8 mouse cellular contexts compared by ENCODE assay signal in genomic region chr9:122014241-122014667, GRCm38 (mm10). TPM values are rescaled to one million over a fixed set of nuclear protein-coding genes. Genes with fewer than 3 reads are reported as not detected.
DNase-seq lines count a peak whose midpoint lies in the region; ATAC-seq and TF ChIP-seq lines count a peak whose summit lies in the region.

No protein-coding gene starts in this region.

- H3K9ac ChIP-seq in MEL (ENCODE audit: control insufficient read depth, low read depth, low read length, poor library complexity, severe bottlenecking), result no peak overlapping the region
- H3K9ac ChIP-seq in embryonic facial prominence, embryonic 13.5 days, result no peak overlapping the region

- intact Hi-C loops in heart, postnatal 25 days (cut with DNase I), result no loop called here

- TF ChIP-seq RAD21 in MEL (IDR thresholded peaks at IDR 0.05; ENCODE audit: low read depth, low read length), result peak; percentile 11

- TF ChIP-seq CTCF in MEL (IDR thresholded peaks at IDR 0.05 in 2 of 3, conservative IDR thresholded peaks at IDR 0.05 in 1 of 3; ENCODE audit: control insufficient read depth in 1 of 3, insufficient read depth in 1 of 3, low read depth in 2 of 3, low read length in 3 of 3, poor library complexity in 1 of 3, severe bottlenecking in 1 of 3), result peak in 2 of 3 experiments; percentile 69 to 87

- H3K36me3 ChIP-seq in MEL (ENCODE audit: control insufficient read depth in 1 of 2, insufficient read depth in 2 of 2, low read length in 2 of 2), result no peaks in the 10 kb centered on the region
- no peaks in the 10 kb centered on the region for H3K36me3 ChIP-seq in embryonic facial prominence, embryonic 13.5 days

- TF ChIP-seq EP300 in MEL (IDR thresholded peaks at IDR 0.05; ENCODE audit: low read depth in 1 of 2, low read length in 2 of 2), result no peak

- H3K4me3 ChIP-seq in MEL (ENCODE audit: control insufficient read depth in 1 of 2, insufficient read depth in 1 of 2, low read depth in 2 of 2, low read length in 2 of 2), result no peak overlapping the region
- no peak overlapping the region for H3K4me3 ChIP-seq in embryonic facial prominence, embryonic 13.5 days

- H3K27me3 ChIP-seq in MEL (ENCODE audit: control insufficient read depth in 1 of 2, insufficient read depth in 2 of 2, low read length in 2 of 2), result no peaks in the 10 kb centered on the region
- 0 out of 2 replicates have a peak, but pooled peaks cover under 1% of the 10 kb centered on the region for H3K27me3 ChIP-seq in embryonic facial prominence, embryonic 13.5 days

- DNase-seq in MEL (ENCODE audit: low read depth, low spot score), result peak; percentile 58
- peak; percentile 54 to 70 for DNase-seq in adrenal gland, postnatal 4 days (ENCODE audit: low spot score in 2 of 2)
- peak; percentile 37 for DNase-seq in heart, postnatal 25 days (ENCODE audit: low spot score)
- peak; percentile 62 to 82 for DNase-seq in layer of hippocampus, adult 8-10 months (ENCODE audit: low spot score in 2 of 2)
- peak; percentile 70 for DNase-seq in lung, postnatal 25 days (ENCODE audit: low spot score)
- DNase-seq in right cerebral cortex, postnatal 14 days, result peak; percentile 86
- peak; percentile 68 to 75 for DNase-seq in urinary bladder, postnatal 36 days (ENCODE audit: low spot score in 2 of 2)

- no peaks in the 10 kb centered on the region for H3K4me1 ChIP-seq in MEL (ENCODE audit: control insufficient read depth in 1 of 2, insufficient read depth in 2 of 2, low read length in 2 of 2)
- H3K4me1 ChIP-seq in embryonic facial prominence, embryonic 13.5 days, result peaks cover 5% of the 10 kb centered on the region

- no peak overlapping the region for H3K27ac ChIP-seq in MEL (ENCODE audit: control insufficient read depth, low read depth, low read length)
- H3K27ac ChIP-seq in embryonic facial prominence, embryonic 13.5 days, result no peak overlapping the region

- no peaks in the 10 kb centered on the region for H3K79me2 ChIP-seq in MEL (ENCODE audit: control insufficient read depth, insufficient read depth, low read length, poor library complexity)

- no peaks in the 10 kb centered on the region for H3K9me3 ChIP-seq in MEL (replicated peaks; ENCODE audit: insufficient read depth, low read length)
- H3K9me3 ChIP-seq in embryonic facial prominence, embryonic 13.5 days, result no peaks in the 10 kb centered on the region

- no peak for TF ChIP-seq POLR2A in MEL (IDR thresholded peaks at IDR 0.05; ENCODE audit: control insufficient read depth in 1 of 2, insufficient read depth in 1 of 2, low read depth in 1 of 2, low read length in 2 of 2, poor library complexity in 1 of 2)

- 0 out of 2 replicates have a peak overlapping the region, but pooled peaks have one; percentile 5 for H3K4me2 ChIP-seq in embryonic facial prominence, embryonic 13.5 days

- WGBS in embryonic facial prominence, embryonic 13.5 days, result 11% methylated on average over 10 of the region's 10 CpGs

- no peak for ATAC-seq in embryonic facial prominence, embryonic 13.5 days (ENCODE audit: insufficient number of reproducible peaks, insufficient read depth, low FRiP score, low TSS enrichment, low read depth)

TF ChIP-seq in MEL, 35 proteins besides CTCF, POLR2A, EP300 and RAD21:
- TF ChIP-seq CHD1 (IDR thresholded peaks at IDR 0.05; ENCODE audit: low read depth, low read length), result no peak
- TF ChIP-seq SMC3 (IDR thresholded peaks at IDR 0.05; ENCODE audit: low read depth, low read length), result peak; percentile 39

RNA-seq across cellular contexts. Expression of gene Pomgnt2, which starts 17.3 kb away (rescaled TPM):
- total RNA-seq in MEL (2012; rRNA removed), result not detected in 2 replicates
- not detected for polyA plus RNA-seq in MEL (2012; ENCODE audit: insufficient read depth in 1 of 2, insufficient read length in 2 of 2, low read depth in 1 of 2, low replicate concordance in 2 of 2, missing spikeins in 1 of 2)
- total RNA-seq in adrenal gland, postnatal 4 days (2021), result 10 to 100 TPM; 15.6 to 19.9 TPM
- polyA plus RNA-seq in embryonic facial prominence, embryonic 13.5 days (2015; fragmentation: Nextera tagmentation; extraction: Ambion mirVana), result 15.1 and 16.9 TPM in 2 replicates
- total RNA-seq in heart, postnatal 25 days (2021), result 10 to 100 TPM; 12.1 to 13.1 TPM
- 10 to 100 TPM; 37.2 to 46.1 (median 43.4) TPM for total RNA-seq in layer of hippocampus, adult 8-10 months (2022)

Comparison
In these comparisons a context has a peak if more than half of its experiments do, and no peak if none do; other contexts are left out.
1. RNA of gene Pomgnt2, which starts 17.3 kb away (total RNA-seq): 37.2 to 46.1 TPM in layer of hippocampus, adult 8-10 months, 15.6 to 19.9 TPM in adrenal gland, postnatal 4 days and 12.1 to 13.1 TPM in heart, postnatal 25 days; not detected in MEL; every median in the first group is over 10 times any median in the second.
2. Peak in every context shown above with its lines, with median percentiles within 50 percentile points of each other: DNase-seq.